Mouse (Mus musculus) forebrain, postnatal 0 days (tissue): ENCODE measurements around the gene Gtf2h3. TPM values are rescaled to one million over a fixed set of nuclear protein-coding genes. Genes with fewer than 3 reads are reported as not detected.

Experiments
- ATAC-seq: fragments of 200-750 bp; cut with Nextera tagmentation; 2 replicates; pipeline ENCODE4 v1.8.0; 2017; ENCODE audit warnings: mild to moderate bottlenecking, moderate library complexity
- DNase-seq: peaks from one replicate; pipeline ENCODE4 v3.0.0-alpha.2; 2015
- H3K27ac ChIP-seq: fragments of 300-500 bp; sonication (generic); 2 replicates; pipeline ENCODE4 v1.5.1; 2014; ENCODE audit warnings: low read depth, mild to moderate bottlenecking, antibody characterized with exemption, low read length, moderate library complexity, mixed read lengths
- H3K27me3 ChIP-seq: fragments of 300-500 bp; sonication (generic); 2 replicates; pipeline ENCODE4 v1.6.1; 2014; ENCODE audit warnings: mild to moderate bottlenecking, low read length, mixed read lengths; ENCODE audit not compliant: insufficient read depth
- H3K36me3 ChIP-seq: fragments of 300-500 bp; sonication (generic); 2 replicates; pipeline ENCODE4 v1.6.1; 2014; ENCODE audit warnings: mild to moderate bottlenecking, moderate library complexity; ENCODE audit not compliant: insufficient read depth
- H3K4me1 ChIP-seq: fragments of 300-500 bp; sonication (generic); 2 replicates; pipeline ENCODE4 v1.6.1; 2014; ENCODE audit warnings: antibody characterized with exemption; ENCODE audit not compliant: insufficient read depth
- H3K4me2 ChIP-seq: fragments of 300-500 bp; sonication (generic); 2 replicates; pipeline ENCODE4 v1.6.1; 2014; ENCODE audit warnings: low read depth, mild to moderate bottlenecking, moderate library complexity
- H3K4me3 ChIP-seq: fragments of 300-500 bp; sonication (generic); 2 replicates; pipeline ENCODE4 v1.5.1; 2014; ENCODE audit warnings: low read depth, low read length, mixed read lengths
- H3K9ac ChIP-seq: fragments of 300-500 bp; sonication (generic); 2 replicates; pipeline ENCODE4 v1.6.1; 2014; ENCODE audit warnings: mild to moderate bottlenecking
- H3K9me3 ChIP-seq: fragments of 300-500 bp; sonication (generic); 2 replicates; pipeline ENCODE4 v1.6.1; 2016; ENCODE audit warnings: low read length
- CTCF ChIP-seq: sonication (generic); IDR thresholded peaks from 2 replicates; pipeline ENCODE4 v1.5.1; 2016; ENCODE audit warnings: antibody characterized with exemption, control low read depth, low read depth
- WGBS: fragments of 180-500 bp; shearing (Covaris S2); extraction: QIAGEN DNeasy Blood & Tissue Kit; methylation state at CpG from one replicate; pipeline ENCODE4 v1.1.7; 2014; 5-methylcytosine and 5-hydroxymethylcytosine counted together
- polyA plus RNA-seq: library from polyadenylated mRNA; unstranded; fragments of >200 nt; fragmentation: Nextera tagmentation; extraction: Ambion mirVana; gene quantifications from 2 replicates; pipeline ENCODE4 v1.2.1, GENCODE M21; 2015
- total RNA-seq: library from RNA; depleted of rRNA; stranded (reverse); fragments of >200 nt; gene quantifications from 2 replicates; pipeline ENCODE4 v1.2.3, GENCODE M21; 2014

Gtf2h3 gene
- total and polyA plus RNA-seq, 2 experiments from 2014 or later = 33.2 to 35.0 TPM

DNA sequence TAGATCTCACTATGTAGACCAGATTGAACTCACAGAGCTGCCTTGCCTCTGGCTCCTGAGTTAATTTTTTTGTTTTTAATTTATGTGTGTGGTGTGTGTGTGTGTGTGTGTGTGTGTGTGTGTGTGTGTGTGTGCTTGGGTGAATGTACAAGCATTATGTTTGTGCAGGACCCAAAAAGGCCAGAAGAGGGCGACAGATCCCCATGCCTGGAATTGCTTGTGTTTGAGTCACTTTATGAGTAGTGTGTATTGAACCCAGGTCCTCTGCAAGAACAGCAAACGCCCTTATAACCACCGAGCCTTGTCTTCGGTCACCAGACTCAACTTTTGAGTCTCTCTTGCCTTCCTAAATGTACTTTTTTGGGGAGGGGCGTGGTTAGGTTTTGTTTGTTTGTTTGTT, 23.4 kb downstream of the Gtf2h3 start:
- no peak overlapping the region for H3K4me3 ChIP-seq
- no peaks in the 10 kb centered on the region for H3K9me3 ChIP-seq
- peak; percentile 74 for TF ChIP-seq CTCF
- H3K9ac ChIP-seq = no peak overlapping the region
- no peaks in the 10 kb centered on the region for H3K27me3 ChIP-seq
- H3K27ac ChIP-seq = no peak overlapping the region
- peaks cover 3% of the 10 kb centered on the region for H3K36me3 ChIP-seq
- no peak overlapping the region for H3K4me2 ChIP-seq
- peaks cover 7% of the 10 kb centered on the region for H3K4me1 ChIP-seq
- 74% methylated on average over 5 of the region's 5 CpGs for WGBS
- no peak for ATAC-seq
- peak; percentile 69 for DNase-seq

DNA sequence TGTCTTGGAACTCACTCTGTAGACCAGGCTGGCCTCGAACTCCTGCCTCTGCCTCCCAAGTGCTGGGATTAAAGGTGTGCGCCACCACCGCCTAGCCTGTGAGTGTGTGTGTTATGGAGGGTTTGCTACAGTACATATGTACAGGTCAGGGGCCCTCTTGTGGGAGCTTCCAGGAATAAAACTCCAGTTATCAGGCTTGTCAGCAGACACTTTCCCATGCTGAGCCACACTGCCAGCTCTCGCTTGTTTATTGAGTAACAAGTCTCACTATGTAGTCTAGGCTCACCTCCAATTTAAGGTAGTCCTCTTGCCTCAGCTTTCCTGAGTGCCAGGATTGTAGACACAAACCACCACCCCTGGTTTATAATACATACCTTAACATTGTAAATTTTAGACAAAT, 25.4 kb downstream of the Gtf2h3 start:
- Histone ChIP-seq H3K27ac (no peak overlapping the region), H3K9me3 (no peaks in the 10 kb centered on the region), H3K4me3 (no peak overlapping the region), H3K4me1 (peaks cover 4% of the 10 kb centered on the region; the same call in 1 of the 2 replicates), H3K9ac (no peak overlapping the region), H3K4me2 (no peak overlapping the region), H3K27me3 (no peaks in the 10 kb centered on the region), H3K36me3 (peaks cover 3% of the 10 kb centered on the region)
- no peak for ATAC-seq
- 95% methylated on average over 4 of the region's 4 CpGs for WGBS
- no peak for TF ChIP-seq CTCF
- no peak for DNase-seq

DNA sequence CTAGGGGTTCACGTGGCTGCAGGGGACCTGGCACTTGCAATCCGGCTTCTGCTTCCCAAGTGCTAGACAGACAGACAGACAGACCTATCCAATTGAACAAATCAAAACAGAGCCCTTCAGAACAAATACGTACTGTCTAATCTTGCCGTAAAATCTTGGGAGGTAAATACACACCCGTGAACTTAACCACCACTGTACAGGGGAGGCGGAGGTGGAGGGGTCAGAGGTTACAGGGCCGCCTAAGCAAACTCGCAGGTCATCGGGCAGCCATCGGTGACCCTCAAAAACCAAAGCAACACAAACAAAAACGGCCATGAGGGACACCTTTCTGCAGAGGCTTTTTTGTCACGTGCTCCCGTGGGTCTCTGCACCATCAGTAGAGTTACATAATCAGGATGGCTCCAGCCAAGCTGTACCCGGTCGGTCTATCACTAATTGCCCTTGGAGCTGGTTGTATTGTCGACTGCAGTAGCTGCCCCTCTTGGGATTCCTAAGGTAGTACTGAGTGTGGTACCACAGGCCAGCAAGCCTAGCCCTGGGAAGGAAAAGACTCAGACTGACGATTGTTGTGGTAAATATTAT, 26.2 kb downstream of the Gtf2h3 start:
- no peaks in the 10 kb centered on the region for H3K4me1 ChIP-seq
- peaks cover 3% of the 10 kb centered on the region for H3K36me3 ChIP-seq
- TF ChIP-seq CTCF = no peak

DNA sequence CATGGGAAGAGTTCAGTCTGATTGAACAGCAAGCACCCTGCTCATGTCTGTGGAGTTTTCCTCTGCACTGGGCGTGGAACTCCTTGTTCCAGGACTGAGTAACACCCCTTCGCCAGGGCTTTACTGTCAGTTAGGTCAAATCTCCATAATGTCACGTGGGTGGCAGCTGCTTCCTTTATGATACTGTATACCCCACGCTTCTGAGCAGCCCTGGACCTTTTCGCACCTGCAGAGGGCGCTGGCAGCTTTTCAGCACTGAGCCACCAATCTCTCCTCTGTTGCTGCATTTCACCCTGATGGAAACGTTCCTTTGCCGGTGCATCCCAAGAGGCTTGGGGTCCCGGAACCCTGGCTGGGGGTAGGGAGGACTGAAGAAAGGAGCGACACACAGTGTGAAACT, 32.0 kb downstream of the Gtf2h3 start:
- no peaks in the 10 kb centered on the region for H3K4me1 ChIP-seq
- H3K9ac ChIP-seq = no peak overlapping the region
- H3K36me3 ChIP-seq = peaks cover 34% of the 10 kb centered on the region
- H3K4me3 ChIP-seq = no peak overlapping the region
- no peak overlapping the region for H3K4me2 ChIP-seq
- ATAC-seq (no peak), DNase-seq (no peak)
- H3K27me3 ChIP-seq = no peaks in the 10 kb centered on the region
- 77% methylated on average over 10 of the region's 10 CpGs for WGBS
- TF ChIP-seq CTCF = no peak
- no peaks in the 10 kb centered on the region for H3K9me3 ChIP-seq
- H3K27ac ChIP-seq = no peak overlapping the region

More for the DNA sequence above, 26.2 kb downstream of the Gtf2h3 start:
- no peak overlapping the region for H3K27ac ChIP-seq
- H3K27me3 ChIP-seq = no peaks in the 10 kb centered on the region
- ATAC-seq (no peak), DNase-seq (no peak)
- H3K9me3 ChIP-seq = no peaks in the 10 kb centered on the region
- 89% methylated on average over 17 of the region's 17 CpGs for WGBS
- H3K4me2 ChIP-seq = no peak overlapping the region
- H3K4me3 ChIP-seq = no peak overlapping the region
- no peak overlapping the region for H3K9ac ChIP-seq

DNA sequence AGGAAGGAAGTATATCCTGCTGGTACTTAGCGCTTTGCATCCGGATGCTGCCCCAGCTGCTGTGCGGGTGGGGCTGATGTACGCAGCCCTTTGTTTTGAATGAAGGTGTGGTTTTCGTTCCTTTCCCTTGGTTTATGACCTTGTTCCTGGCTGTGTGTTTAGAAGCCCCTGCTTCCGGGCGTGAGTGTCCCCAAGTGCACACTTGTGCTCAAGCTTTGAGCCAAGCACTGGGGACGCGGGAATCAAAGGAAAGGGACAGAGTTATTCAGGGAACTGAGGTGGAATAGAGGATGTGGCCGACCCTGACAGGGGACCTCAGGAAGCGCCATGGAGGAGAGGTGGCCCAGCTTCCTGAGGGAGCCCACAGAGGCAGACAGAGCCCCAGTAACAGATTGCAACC, 35.8 kb downstream of the Gtf2h3 start:
- WGBS = 83% methylated on average over 11 of the region's 11 CpGs
- Histone ChIP-seq H3K9ac (no peak overlapping the region), H3K27me3 (no peaks in the 10 kb centered on the region), H3K9me3 (no peaks in the 10 kb centered on the region), H3K4me1 (no peaks in the 10 kb centered on the region), H3K36me3 (peaks cover 45% of the 10 kb centered on the region), H3K4me3 (no peak overlapping the region), H3K4me2 (no peak overlapping the region), H3K27ac (no peak overlapping the region)
- TF ChIP-seq CTCF = no peak
- DNase-seq (no peak), ATAC-seq (no peak)

DNA sequence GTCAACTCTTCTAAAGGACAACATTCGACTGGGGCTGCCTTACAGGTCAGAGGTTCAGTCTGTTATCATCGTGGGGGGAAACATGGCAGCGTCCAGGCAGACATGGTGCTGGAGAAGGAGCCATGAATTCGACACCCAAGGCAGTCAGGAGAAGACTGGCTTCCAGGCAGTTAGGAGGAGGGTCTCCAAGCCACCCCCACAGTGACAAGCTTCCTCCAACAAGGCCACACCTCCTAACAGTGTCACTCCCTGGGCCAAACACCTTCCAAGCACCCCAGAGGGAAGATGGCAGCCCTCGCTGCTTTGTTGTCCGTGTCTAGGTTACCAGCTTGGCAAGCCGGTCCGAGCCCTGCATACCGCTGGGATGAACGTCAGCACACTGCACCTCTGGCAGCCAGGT, 39.8 kb downstream of the Gtf2h3 start:
- ATAC-seq = no peak
- H3K27ac ChIP-seq = no peak overlapping the region
- 81% methylated on average over 10 of the region's 10 CpGs for WGBS
- TF ChIP-seq CTCF = no peak
- H3K4me2 ChIP-seq = no peak overlapping the region
- H3K9ac ChIP-seq = no peak overlapping the region
- H3K9me3 ChIP-seq = no peaks in the 10 kb centered on the region
- H3K36me3 ChIP-seq = peaks cover 31% of the 10 kb centered on the region
- DNase-seq = no peak
- no peaks in the 10 kb centered on the region for H3K27me3 ChIP-seq
- no peaks in the 10 kb centered on the region for H3K4me1 ChIP-seq
- no peak overlapping the region for H3K4me3 ChIP-seq

DNA sequence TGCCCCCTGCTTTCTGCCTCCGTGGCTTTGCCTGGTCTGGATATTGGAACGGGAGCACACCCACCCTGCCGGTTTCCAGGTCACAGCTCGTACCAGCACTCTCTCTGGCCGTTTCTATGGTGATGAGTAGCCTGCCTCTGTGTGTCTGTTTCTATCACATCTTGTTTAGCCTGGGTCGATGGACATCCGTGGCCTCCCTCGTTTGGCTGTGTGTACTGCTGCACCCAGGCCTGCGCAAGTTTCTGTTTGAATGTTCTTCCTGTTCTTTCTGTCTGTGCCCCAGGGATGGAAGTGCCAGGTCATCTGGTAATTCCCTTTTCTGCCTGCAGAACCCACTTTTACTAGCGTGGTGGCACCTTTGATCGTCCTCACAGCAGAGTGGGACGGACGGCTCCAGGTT, 42.4 kb downstream of the Gtf2h3 start:
- no peak overlapping the region for H3K4me3 ChIP-seq
- no peak overlapping the region for H3K4me2 ChIP-seq
- 79% methylated on average over 13 of the region's 13 CpGs for WGBS
- no peaks in the 10 kb centered on the region for H3K4me1 ChIP-seq
- no peak for TF ChIP-seq CTCF
- ATAC-seq = no peak; the same call in 1 of the 2 replicates
- H3K36me3 ChIP-seq = peaks cover 27% of the 10 kb centered on the region
- H3K27me3 ChIP-seq = no peaks in the 10 kb centered on the region
- no peak overlapping the region for H3K9ac ChIP-seq
- no peak overlapping the region for H3K27ac ChIP-seq
- H3K9me3 ChIP-seq = no peaks in the 10 kb centered on the region
- DNase-seq = no peak
